24 mouse cellular contexts compared by ENCODE assay signal in the genomic region with DNA sequence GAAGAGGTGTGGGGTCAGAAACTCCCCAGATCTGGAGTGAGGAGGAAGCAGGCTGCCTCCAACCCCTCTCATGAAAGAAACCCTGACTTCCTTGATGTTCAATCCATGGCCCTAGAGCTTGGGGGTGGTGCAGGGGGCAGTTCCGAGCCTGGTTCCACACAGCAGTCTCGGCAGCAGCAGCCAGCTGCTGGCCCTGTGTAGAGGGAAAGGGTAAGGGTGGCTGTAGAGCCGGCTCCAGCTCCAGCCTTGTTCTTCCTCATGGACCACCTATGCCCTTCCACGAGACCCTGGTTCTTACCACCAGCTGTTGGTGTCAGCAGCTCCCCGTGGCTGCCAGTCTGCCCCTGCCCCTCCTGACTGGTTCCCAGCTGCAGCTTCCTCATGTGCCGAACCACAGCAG. TPM values are rescaled to one million over a fixed set of nuclear protein-coding genes. Genes with fewer than 3 reads are reported as not detected.
DNase-seq lines count a peak whose midpoint lies in the region; ATAC-seq and TF ChIP-seq lines count a peak whose summit lies in the region.
"Had no signal": no experiment of that assay in that cellular context is flagged by ENCODE, and none has a peak within 500 bp of the region (broad histone marks: within the 10 kb centered on the region; RNA-seq: fewer than 3 reads in every experiment).

No protein-coding gene starts in this region.

- H3K36me3 ChIP-seq in embryonic facial prominence, embryonic 13.5 days: peaks cover 81% of the 10 kb centered on the region
- H3K36me3 ChIP-seq in embryonic facial prominence, embryonic 10.5 days (replicated peaks): peaks cover 88% of the 10 kb centered on the region
- H3K36me3 ChIP-seq in heart, embryonic 15.5 days: peaks cover 44% of the 10 kb centered on the region
- peaks cover 72% of the 10 kb centered on the region for H3K36me3 ChIP-seq in heart, embryonic 12.5 days
- H3K36me3 ChIP-seq in kidney, embryonic 14.5 days (ENCODE audit: control insufficient read depth, insufficient read depth, low read length): peaks cover 69% of the 10 kb centered on the region
- peaks cover 27% of the 10 kb centered on the region for H3K36me3 ChIP-seq in liver, postnatal 0 days (replicated peaks; ENCODE audit: insufficient read depth, low read length)

- no peak for TF ChIP-seq CTCF in liver, postnatal 0 days (IDR thresholded peaks at IDR 0.05; ENCODE audit: low read depth)

- no peak overlapping the region for H3K4me2 ChIP-seq in embryonic facial prominence, embryonic 13.5 days
- no peak overlapping the region for H3K4me2 ChIP-seq in heart, embryonic 15.5 days
- H3K4me2 ChIP-seq in heart, embryonic 12.5 days: no peak overlapping the region
- H3K4me2 ChIP-seq in kidney, embryonic 14.5 days (replicated peaks; ENCODE audit: low read depth, low read length): no peak overlapping the region
- no peak overlapping the region for H3K4me2 ChIP-seq in liver, postnatal 0 days (ENCODE audit: low read depth, low read length)
- H3K4me2 ChIP-seq: embryonic facial prominence, embryonic 12.5 days; forebrain, embryonic 12.5 days; forebrain, embryonic 15.5 days; heart, embryonic 11.5 days had no signal

- WGBS in embryonic facial prominence, embryonic 13.5 days: 83% methylated on average over 6 of the region's 6 CpGs
- WGBS in embryonic facial prominence, embryonic 10.5 days: 80% methylated on average over 6 of the region's 6 CpGs
- 79% methylated on average over 6 of the region's 6 CpGs for WGBS in heart, embryonic 15.5 days
- 83% methylated on average over 6 of the region's 6 CpGs for WGBS in heart, embryonic 12.5 days
- 59% methylated on average over 6 of the region's 6 CpGs for WGBS in kidney, embryonic 14.5 days
- 62% methylated on average over 6 of the region's 6 CpGs for WGBS in liver, postnatal 0 days (ENCODE audit: insufficient replicate concordance)

- ATAC-seq in embryonic facial prominence, embryonic 13.5 days (ENCODE audit: insufficient number of reproducible peaks, insufficient read depth, low FRiP score, low TSS enrichment, low read depth): no peak
- no peak for ATAC-seq in heart, embryonic 15.5 days (replicated peaks; ENCODE audit: insufficient number of reproducible peaks, insufficient read depth, low FRiP score, low read depth)
- ATAC-seq in heart, embryonic 12.5 days (ENCODE audit: insufficient number of reproducible peaks, low FRiP score): no peak
- no peak for ATAC-seq in kidney, embryonic 14.5 days (ENCODE audit: low FRiP score, low TSS enrichment)
- no peak for ATAC-seq in liver, postnatal 0 days
- ATAC-seq: activated CD4-positive, CD25-positive, alpha-beta regulatory T cell, adult 4 months; hindbrain, embryonic 16.5 days had no signal

- no peaks in the 10 kb centered on the region; the same call in 1 of the 2 replicates for H3K4me1 ChIP-seq in embryonic facial prominence, embryonic 13.5 days
- H3K4me1 ChIP-seq in embryonic facial prominence, embryonic 10.5 days: no peaks in the 10 kb centered on the region
- H3K4me1 ChIP-seq in heart, embryonic 15.5 days (replicated peaks): peaks cover 24% of the 10 kb centered on the region
- H3K4me1 ChIP-seq in heart, embryonic 12.5 days (replicated peaks): peaks cover 28% of the 10 kb centered on the region
- H3K4me1 ChIP-seq in kidney, embryonic 14.5 days (ENCODE audit: control insufficient read depth, insufficient read depth, low read length): peaks cover 5% of the 10 kb centered on the region; the same call in 1 of the 2 replicates
- peaks cover 5% of the 10 kb centered on the region; the same call in 1 of the 2 replicates for H3K4me1 ChIP-seq in liver, postnatal 0 days (ENCODE audit: insufficient read depth)
- H3K4me1 ChIP-seq: embryonic facial prominence, embryonic 12.5 days; hindbrain, embryonic 10.5 days had no signal

- H3K27me3 ChIP-seq in embryonic facial prominence, embryonic 13.5 days: no peaks in the 10 kb centered on the region
- H3K27me3 ChIP-seq in embryonic facial prominence, embryonic 10.5 days (replicated peaks; ENCODE audit: low read depth, poor library complexity, severe bottlenecking): no peaks in the 10 kb centered on the region
- H3K27me3 ChIP-seq in heart, embryonic 15.5 days: no peaks in the 10 kb centered on the region
- no peaks in the 10 kb centered on the region for H3K27me3 ChIP-seq in heart, embryonic 12.5 days (replicated peaks)
- no peaks in the 10 kb centered on the region for H3K27me3 ChIP-seq in kidney, embryonic 14.5 days (ENCODE audit: control insufficient read depth, insufficient read depth, low read length)
- H3K27me3 ChIP-seq in liver, postnatal 0 days (ENCODE audit: insufficient read depth, low read length): no peaks in the 10 kb centered on the region
- H3K27me3 ChIP-seq: embryonic facial prominence, embryonic 12.5 days; forebrain, embryonic 12.5 days; forebrain, embryonic 15.5 days had no signal

- DNase-seq in embryonic facial prominence, embryonic 10.5 days (ENCODE audit: low spot score): no peak
- DNase-seq in kidney, adult 11 months: no peak
- peak; percentile 9 for DNase-seq in liver, postnatal 0 days
- DNase-seq in liver: no peak
- DNase-seq: adrenal gland, adult 8-10 months; adrenal gland, postnatal 25 days; cerebellum, adult 18-20 months; cerebellum, adult 9-10 months; cerebellum, postnatal 14 days; gastrocnemius, postnatal 25 days; heart, postnatal 36 days had no signal

- no peak for TF ChIP-seq EP300 in liver, postnatal 0 days (IDR thresholded peaks at IDR 0.05; ENCODE audit: low read depth)

- 0 out of 2 replicates have a peak overlapping the region, but pooled peaks have one; percentile 4 for H3K9ac ChIP-seq in embryonic facial prominence, embryonic 13.5 days
- no peak overlapping the region for H3K9ac ChIP-seq in heart, embryonic 15.5 days
- H3K9ac ChIP-seq in heart, embryonic 12.5 days: no peak overlapping the region
- 0 out of 2 replicates have a peak overlapping the region, but pooled peaks have one; percentile 7 for H3K9ac ChIP-seq in kidney, embryonic 14.5 days (ENCODE audit: low read depth, low read length)
- no peak overlapping the region for H3K9ac ChIP-seq in liver, postnatal 0 days (replicated peaks)
- H3K9ac ChIP-seq: embryonic facial prominence, embryonic 12.5 days; forebrain, embryonic 12.5 days; forebrain, embryonic 15.5 days had no signal

- H3K9me3 ChIP-seq in embryonic facial prominence, embryonic 13.5 days: no peaks in the 10 kb centered on the region
- H3K9me3 ChIP-seq in embryonic facial prominence, embryonic 10.5 days: no peaks in the 10 kb centered on the region
- H3K9me3 ChIP-seq in heart, embryonic 15.5 days (replicated peaks): no peaks in the 10 kb centered on the region
- H3K9me3 ChIP-seq in heart, embryonic 12.5 days (replicated peaks): no peaks in the 10 kb centered on the region
- H3K9me3 ChIP-seq in kidney, embryonic 14.5 days (ENCODE audit: control insufficient read depth, low read length): no peaks in the 10 kb centered on the region
- no peaks in the 10 kb centered on the region for H3K9me3 ChIP-seq in liver, postnatal 0 days (ENCODE audit: low read length)
- H3K9me3 ChIP-seq: embryonic facial prominence, embryonic 12.5 days; forebrain, embryonic 12.5 days; forebrain, embryonic 15.5 days; hindbrain, embryonic 10.5 days had no signal

- no peak overlapping the region for H3K27ac ChIP-seq in embryonic facial prominence, embryonic 13.5 days
- H3K27ac ChIP-seq in embryonic facial prominence, embryonic 10.5 days (replicated peaks): no peak overlapping the region
- 0 out of 2 replicates have a peak overlapping the region, but pooled peaks have one; percentile 9 for H3K27ac ChIP-seq in heart, embryonic 15.5 days
- no peak overlapping the region for H3K27ac ChIP-seq in heart, embryonic 12.5 days (ENCODE audit: poor library complexity, severe bottlenecking)
- no peak overlapping the region for H3K27ac ChIP-seq in kidney, embryonic 14.5 days (ENCODE audit: low read depth, low read length)
- no peak overlapping the region for H3K27ac ChIP-seq in liver, postnatal 0 days (ENCODE audit: low read depth)
- H3K27ac ChIP-seq: embryonic facial prominence, embryonic 12.5 days; heart, adult 2 months; hindbrain, embryonic 10.5 days had no signal

- no peak overlapping the region for H3K4me3 ChIP-seq in embryonic facial prominence, embryonic 13.5 days
- H3K4me3 ChIP-seq in embryonic facial prominence, embryonic 10.5 days: no peak overlapping the region
- H3K4me3 ChIP-seq in heart, embryonic 15.5 days: no peak overlapping the region
- no peak overlapping the region for H3K4me3 ChIP-seq in heart, embryonic 12.5 days
- H3K4me3 ChIP-seq in kidney, embryonic 14.5 days (ENCODE audit: low read length): no peak overlapping the region
- no peak overlapping the region for H3K4me3 ChIP-seq in liver, postnatal 0 days (ENCODE audit: low read depth, low read length)
- H3K4me3 ChIP-seq: embryonic facial prominence, embryonic 12.5 days; erythroblast, embryonic 14.5 days; forebrain, embryonic 12.5 days; forebrain, embryonic 15.5 days; heart, adult 2 months; hindbrain, embryonic 10.5 days had no signal

RNA-seq across cellular contexts. Expression of a gene that starts 7.4 kb away (rescaled TPM):
- polyA plus RNA-seq in embryonic facial prominence, embryonic 13.5 days (2015; fragmentation: Nextera tagmentation; extraction: Ambion mirVana): 13.6 and 13.9 TPM in 2 replicates
- polyA plus RNA-seq in embryonic facial prominence, embryonic 10.5 days (2016; fragmentation: Nextera tagmentation; extraction: Ambion mirVana): 17.8 and 20.0 TPM in 2 replicates
- 6.1 and 9.6 TPM in 2 replicates for polyA plus RNA-seq in heart, embryonic 15.5 days (2015; fragmentation: Nextera tagmentation; extraction: Ambion mirVana)
- polyA plus RNA-seq in heart, embryonic 12.5 days (2016; fragmentation: Nextera tagmentation; extraction: Ambion mirVana): 9.0 and 10.6 TPM in 2 replicates
- polyA plus RNA-seq in kidney, embryonic 14.5 days (2014; fragmentation: Nextera tagmentation; extraction: Ambion mirVana): 17.3 and 18.4 TPM in 2 replicates
- 3.8 and 4.2 TPM in 2 replicates for polyA plus RNA-seq in liver, postnatal 0 days (2015; fragmentation: Nextera tagmentation; extraction: Ambion mirVana)

RNA-seq across cellular contexts. Expression of a gene that starts 9.6 kb away (rescaled TPM):
- polyA plus RNA-seq in embryonic facial prominence, embryonic 13.5 days (2015; fragmentation: Nextera tagmentation; extraction: Ambion mirVana): 95.2 and 97.8 TPM in 2 replicates
- 47.0 and 48.9 TPM in 2 replicates for polyA plus RNA-seq in embryonic facial prominence, embryonic 10.5 days (2016; fragmentation: Nextera tagmentation; extraction: Ambion mirVana)
- polyA plus RNA-seq in heart, embryonic 15.5 days (2015; fragmentation: Nextera tagmentation; extraction: Ambion mirVana): 110 and 122 TPM in 2 replicates
- 110 and 113 TPM in 2 replicates for polyA plus RNA-seq in heart, embryonic 12.5 days (2016; fragmentation: Nextera tagmentation; extraction: Ambion mirVana)
- 112 and 114 TPM in 2 replicates for polyA plus RNA-seq in kidney, embryonic 14.5 days (2014; fragmentation: Nextera tagmentation; extraction: Ambion mirVana)
- polyA plus RNA-seq in liver, postnatal 0 days (2015; fragmentation: Nextera tagmentation; extraction: Ambion mirVana): 17.9 and 18.1 TPM in 2 replicates

RNA-seq across cellular contexts. Expression of a gene that starts 27.3 kb away (rescaled TPM):
- polyA plus RNA-seq in embryonic facial prominence, embryonic 13.5 days (2015; fragmentation: Nextera tagmentation; extraction: Ambion mirVana): 19.1 and 20.4 TPM in 2 replicates
- polyA plus RNA-seq in embryonic facial prominence, embryonic 10.5 days (2016; fragmentation: Nextera tagmentation; extraction: Ambion mirVana): 24.8 and 26.0 TPM in 2 replicates
- 9.0 and 12.0 TPM in 2 replicates for polyA plus RNA-seq in heart, embryonic 15.5 days (2015; fragmentation: Nextera tagmentation; extraction: Ambion mirVana)
- 16.2 and 17.0 TPM in 2 replicates for polyA plus RNA-seq in heart, embryonic 12.5 days (2016; fragmentation: Nextera tagmentation; extraction: Ambion mirVana)
- polyA plus RNA-seq in kidney, embryonic 14.5 days (2014; fragmentation: Nextera tagmentation; extraction: Ambion mirVana): 18.2 and 27.2 TPM in 2 replicates
- polyA plus RNA-seq in liver, postnatal 0 days (2015; fragmentation: Nextera tagmentation; extraction: Ambion mirVana): 4.1 and 4.8 TPM in 2 replicates

RNA-seq across cellular contexts. Expression of a gene that starts 43.5 kb away (rescaled TPM):
- 47.5 and 51.9 TPM in 2 replicates for polyA plus RNA-seq in embryonic facial prominence, embryonic 13.5 days (2015; fragmentation: Nextera tagmentation; extraction: Ambion mirVana)
- polyA plus RNA-seq in embryonic facial prominence, embryonic 10.5 days (2016; fragmentation: Nextera tagmentation; extraction: Ambion mirVana): 48.1 and 48.4 TPM in 2 replicates
- polyA plus RNA-seq in heart, embryonic 15.5 days (2015; fragmentation: Nextera tagmentation; extraction: Ambion mirVana): 36.1 and 43.9 TPM in 2 replicates
- polyA plus RNA-seq in heart, embryonic 12.5 days (2016; fragmentation: Nextera tagmentation; extraction: Ambion mirVana): 40.1 and 42.2 TPM in 2 replicates
- polyA plus RNA-seq in kidney, embryonic 14.5 days (2014; fragmentation: Nextera tagmentation; extraction: Ambion mirVana): 59.9 and 65.8 TPM in 2 replicates
- 11.1 and 11.9 TPM in 2 replicates for polyA plus RNA-seq in liver, postnatal 0 days (2015; fragmentation: Nextera tagmentation; extraction: Ambion mirVana)

RNA-seq across cellular contexts. Expression of a gene that starts 43.7 kb away (rescaled TPM):
- polyA plus RNA-seq in embryonic facial prominence, embryonic 13.5 days (2015; fragmentation: Nextera tagmentation; extraction: Ambion mirVana): 357 and 384 TPM in 2 replicates
- 377 and 387 TPM in 2 replicates for polyA plus RNA-seq in embryonic facial prominence, embryonic 10.5 days (2016; fragmentation: Nextera tagmentation; extraction: Ambion mirVana)
- polyA plus RNA-seq in heart, embryonic 15.5 days (2015; fragmentation: Nextera tagmentation; extraction: Ambion mirVana): 232 and 253 TPM in 2 replicates
- polyA plus RNA-seq in heart, embryonic 12.5 days (2016; fragmentation: Nextera tagmentation; extraction: Ambion mirVana): 274 and 285 TPM in 2 replicates
- polyA plus RNA-seq in kidney, embryonic 14.5 days (2014; fragmentation: Nextera tagmentation; extraction: Ambion mirVana): 230 and 351 TPM in 2 replicates
- polyA plus RNA-seq in liver, postnatal 0 days (2015; fragmentation: Nextera tagmentation; extraction: Ambion mirVana): 188 and 198 TPM in 2 replicates

Comparison
In these comparisons a context has a peak if more than half of its experiments do, and no peak if none do; other contexts are left out.
1. H3K9ac ChIP-seq: peak in embryonic facial prominence, embryonic 13.5 days (single experiment) and kidney, embryonic 14.5 days (single experiment); none in heart, embryonic 15.5 days (single experiment), heart, embryonic 12.5 days (single experiment) and liver, postnatal 0 days (single experiment).